Mouse (Mus musculus) adrenal gland, postnatal 10 days (tissue): ENCODE data around the gene Acp7. TPM values are rescaled to one million over a fixed set of nuclear protein-coding genes. Genes with fewer than 3 reads are reported as not detected.

Experiments used
- DNase-seq: peaks from one replicate; pipeline ENCODE4 v3.0.0; 2021; ENCODE audit warnings: mixed read lengths
- microRNA-seq: library from miRNA; unstranded; fragments of <30 nt; microRNA quantifications from one replicate; pipeline ENCODE4 v1.2.0, GENCODE M21; 2021
- total RNA-seq, 2 experiments: library from RNA; stranded (reverse); gene quantifications; 2 replicates each; pipeline ENCODE4 v1.2.3; 2021

The Acp7 gene
- total RNA-seq, 2 experiments from 2014 or later, result not detected

GRCm38 (mm10) chr7:28575597-28575996, 55.5 kb downstream of the Acp7 start:
- DNase-seq, result no peak

- no peak for DNase-seq
These were observed 57.9 kb downstream of the Acp7 start for GRCm38 (mm10) chr7:28573236-28573635.

GRCm38 (mm10) chr7:28572689-28573088, 58.4 kb downstream of the Acp7 start:
- DNase-seq, result no peak

- DNase-seq, result peak; percentile 69
These were observed 60.0 kb downstream of the Acp7 start for GRCm38 (mm10) chr7:28570982-28571682.

- peak; percentile 72 for DNase-seq
These were observed 60.7 kb downstream of the Acp7 start for GRCm38 (mm10) chr7:28570291-28570981.

GRCm38 (mm10) chr7:28568253-28568652, 62.9 kb downstream of the Acp7 start:
- DNase-seq, result peak; percentile 76

GRCm38 (mm10) chr7:28567539-28567938, 63.6 kb downstream of the Acp7 start:
- DNase-seq, result no peak

GRCm38 (mm10) chr7:28565407-28565806, 65.7 kb downstream of the Acp7 start:
- DNase-seq, result no peak

- DNase-seq, result no peak
These were observed 68.2 kb downstream of the Acp7 start for GRCm38 (mm10) chr7:28562951-28563350.

GRCm38 (mm10) chr7:28562371-28562770, 68.8 kb downstream of the Acp7 start:
- DNase-seq, result no peak

- no peak for DNase-seq
These were observed 69.2 kb downstream of the Acp7 start for GRCm38 (mm10) chr7:28561967-28562366.

- no peak for DNase-seq
These were observed 70.3 kb downstream of the Acp7 start for GRCm38 (mm10) chr7:28560856-28561255.

GRCm38 (mm10) chr7:28558486-28558885, 72.6 kb downstream of the Acp7 start:
- DNase-seq, result peak; percentile 72

- no peak for DNase-seq
These were observed 73.4 kb downstream of the Acp7 start for GRCm38 (mm10) chr7:28557708-28558107.

Small RNA genes lying within 50 kb of the gene (microRNA-seq; reads per million reads assigned to microRNA genes)
- 1.8 reads per million for gene Mir7049

Other genes with a start within 250 kb of the Acp7 start
- 10 to 100 TPM; 19.8 to 25.9 TPM for gene Med29, start 238.6 kb downstream of the Acp7 start, total RNA-seq
- gene Paf1, start 238.4 kb downstream of the Acp7 start, total RNA-seq, result 10 to 100 TPM; 56.5 to 59.2 TPM
- 10 to 100 TPM; 23.3 to 24.7 TPM for gene Gmfg, start 193.9 kb downstream of the Acp7 start, total RNA-seq
- gene Lrfn1, start 179.4 kb downstream of the Acp7 start, total RNA-seq, result 10 to 100 TPM in 1 of 2 experiments, 1 to 10 TPM in 1; 9.2 to 13.0 TPM
- not detected for gene Ifnl2, start 120.9 kb downstream of the Acp7 start, total RNA-seq
- gene Ifnl3, start 108.5 kb downstream of the Acp7 start, total RNA-seq, result not detected
- gene Sycn, start 90.4 kb downstream of the Acp7 start, total RNA-seq, result not detected
- gene Nccrp1, start 84.1 kb downstream of the Acp7 start, total RNA-seq, result not detected
- gene Samd4b, start 33.2 kb downstream of the Acp7 start, total RNA-seq, result 10 to 100 TPM; 45.5 to 49.6 TPM
- 10 to 100 TPM; 19.4 to 20.4 TPM for gene Pak4, start 33.1 kb downstream of the Acp7 start, total RNA-seq
- gene Fbxo27, start 61.5 kb upstream of the Acp7 start, total RNA-seq, result 1 to 10 TPM; 1.0 to 2.0 TPM
- gene Fbxo17, start 85.5 kb upstream of the Acp7 start, total RNA-seq, result 1 to 10 TPM; 3.7 to 6.0 TPM
- 10 to 100 TPM; 63.8 to 72.4 TPM for gene Mrps12, start 110.5 kb upstream of the Acp7 start, total RNA-seq
- 10 to 100 TPM; 17.5 to 23.7 TPM for gene Sars2, start 110.7 kb upstream of the Acp7 start, total RNA-seq
- not detected for gene Ccer2, start 124.8 kb upstream of the Acp7 start, total RNA-seq
- 10 to 100 TPM; 68.8 to 74.9 TPM for gene Sirt2, start 135.4 kb upstream of the Acp7 start, total RNA-seq
- 10 to 100 TPM; 25.1 to 25.3 TPM for gene Nfkbib, start 136.2 kb upstream of the Acp7 start, total RNA-seq
- 1 to 10 TPM; 3.7 to 4.9 TPM for gene Rinl, start 157.6 kb upstream of the Acp7 start, total RNA-seq
- 100 to 1,000 TPM; 459 to 528 TPM for gene Hnrnpl, start 177.2 kb upstream of the Acp7 start, total RNA-seq
- gene Ech1, start 193.9 kb upstream of the Acp7 start, total RNA-seq, result 1,000 to 10,000 TPM; 1,178 to 1,235 TPM
- 10 to 100 TPM; 25.9 to 55.7 TPM for gene Lgals4, start 202.5 kb upstream of the Acp7 start, total RNA-seq
- 1 to 10 TPM; 1.2 to 2.1 TPM for gene Lgals7, start 232.5 kb upstream of the Acp7 start, total RNA-seq